Mouse (Mus musculus): ENCODE results near the gene Gtf2a2.

DNA sequence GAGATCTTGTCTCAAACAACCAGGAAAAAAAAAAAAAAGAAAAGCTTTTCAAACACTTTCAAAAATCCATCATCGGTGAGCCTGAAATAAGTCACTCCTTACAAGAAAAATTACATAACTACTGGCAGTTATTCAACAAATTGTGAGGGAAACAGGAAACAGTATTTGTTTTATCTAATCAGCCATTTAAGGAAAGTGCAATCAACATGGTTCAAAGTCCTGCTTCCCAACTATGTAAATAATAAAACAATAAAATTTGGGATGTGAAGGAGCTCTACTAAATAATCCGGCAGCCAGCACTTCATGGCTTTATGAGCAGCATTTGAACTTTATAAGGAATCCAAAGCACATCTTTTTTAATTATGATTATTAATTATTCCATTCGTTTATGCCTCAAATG, 49.7 kb downstream of the Gtf2a2 start:
- TF ChIP-seq GATA1 (IDR thresholded peaks at IDR 0.05; ENCODE audit: borderline replicate concordance, low read length) (no peak), FLI1 (IDR thresholded peaks at IDR 0.05; ENCODE audit: low read length) (no peak)
